Mouse (Mus musculus) bone marrow macrophage, adult 2 months (primary cell): ENCODE results near the gene Kbtbd6.

Experiments used
- CTCF ChIP-seq: IDR thresholded peaks from 2 replicates; pipeline ENCODE4 v1.5.1; 2012; ENCODE audit warnings: low read depth, mild to moderate bottlenecking, low read length, moderate library complexity
- POLR2A ChIP-seq: IDR thresholded peaks from 2 replicates; pipeline ENCODE4 v1.6.1; 2012; ENCODE audit warnings: mild to moderate bottlenecking, low read depth, low read length, borderline replicate concordance

GRCm38 (mm10) chr14:79467621-79468020, 16.0 kb downstream of the Kbtbd6 start:
- TF ChIP-seq POLR2A: no peak
- TF ChIP-seq CTCF: peak; percentile 63; the same call in 1 of the 2 replicates
